Mouse (Mus musculus) urinary bladder, postnatal 25 days (tissue): ENCODE measurements around the gene Pik3ca.

Experiments
- DNase-seq: peaks from one replicate; pipeline ENCODE4 v3.0.0; 2022; ENCODE audit warnings: low spot score

Pik3ca gene

DNA sequence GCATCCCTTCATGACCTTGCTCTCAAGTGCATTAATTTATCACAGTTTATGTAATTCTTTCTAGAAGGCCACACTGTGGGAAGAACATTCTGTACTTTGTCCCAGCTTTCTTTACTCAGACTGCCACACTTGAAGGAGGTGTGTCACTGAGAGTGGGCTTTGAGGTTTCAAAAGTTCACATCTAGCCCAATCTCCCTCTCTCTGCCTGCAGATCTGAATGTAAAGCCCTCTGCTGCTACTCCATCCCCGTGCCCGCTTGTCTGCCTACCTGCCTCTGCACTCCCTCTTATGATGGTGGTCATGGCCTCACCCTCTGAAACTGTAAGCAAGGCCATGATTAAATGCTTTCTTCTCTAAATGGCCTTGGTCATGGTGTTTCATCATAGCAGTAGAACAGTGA, 102.9 kb downstream of the Pik3ca start:
- DNase-seq: no peak

DNA sequence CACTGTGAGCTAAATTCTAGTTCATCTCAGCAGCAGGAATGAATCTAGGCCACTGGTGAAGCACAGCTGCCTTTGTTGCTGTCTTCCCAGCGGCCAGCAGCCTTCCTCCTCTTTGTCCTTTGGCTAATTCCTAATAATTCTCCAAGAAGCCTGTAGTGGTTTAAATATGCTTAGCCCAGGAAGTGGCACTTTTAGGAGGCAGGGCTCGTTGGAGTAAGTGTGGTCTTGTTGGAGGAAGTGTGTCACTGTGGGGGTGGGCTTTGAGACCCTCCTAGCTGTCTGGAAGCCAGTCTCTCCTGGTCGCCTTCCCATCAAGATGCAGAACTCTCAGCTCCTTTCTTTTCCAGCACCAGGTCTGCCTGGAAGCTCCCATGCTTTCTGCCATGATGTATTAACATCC, 108.4 kb downstream of the Pik3ca start:
- no peak for DNase-seq

GRCm38 (mm10) chr3:32506366-32507225, 109.1 kb downstream of the Pik3ca start:
- DNase-seq: no peak

DNA sequence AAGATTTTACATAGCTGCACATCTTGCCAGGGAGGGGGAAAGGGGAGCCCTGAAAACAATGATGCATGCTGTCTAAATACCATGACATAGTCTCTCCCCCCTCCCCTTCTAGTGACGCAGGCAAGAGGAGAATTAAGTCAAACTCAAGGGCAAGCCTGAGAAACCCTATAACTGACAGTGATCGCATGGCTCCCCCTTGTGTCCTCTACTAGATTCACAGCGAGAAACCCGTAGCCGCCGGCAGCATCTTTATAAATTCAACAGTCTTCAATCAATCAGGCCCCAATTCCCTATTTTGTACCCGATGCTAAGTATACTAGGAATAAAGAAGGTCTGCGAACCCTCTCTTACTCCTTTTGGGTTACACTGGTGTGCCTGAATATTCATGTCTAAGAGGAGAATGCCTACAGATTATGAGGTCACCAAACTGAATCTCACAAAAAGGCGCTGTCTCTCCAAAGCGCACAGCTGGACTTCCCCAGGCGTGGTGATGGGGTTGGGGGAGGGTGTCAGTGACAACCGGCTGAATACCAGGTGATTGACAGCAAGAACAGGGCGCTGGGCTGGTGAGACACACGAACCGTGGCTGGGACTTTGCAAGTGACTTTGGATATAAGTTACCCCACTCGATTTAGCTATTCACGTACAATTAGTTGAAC, 111.3 kb downstream of the Pik3ca start:
- DNase-seq: peak; percentile 48

GRCm38 (mm10) chr3:32509496-32510374, 112.3 kb downstream of the Pik3ca start, which contains the start of gene Zfp639:
Zfp639 (plus strand) TSS chr3:32510259.
- DNase-seq: no peak

- DNase-seq: peak; percentile 98
These were observed 113.1 kb downstream of the Pik3ca start for GRCm38 (mm10) chr3:32510375-32511190.

- no peak for DNase-seq
These were observed 113.7 kb downstream of the Pik3ca start for GRCm38 (mm10) chr3:32511191-32511550.

- no peak for DNase-seq
These were observed 115.3 kb downstream of the Pik3ca start for GRCm38 (mm10) chr3:32512686-32513284.

- no peak for DNase-seq
These were observed 116.1 kb downstream of the Pik3ca start for GRCm38 (mm10) chr3:32513528-32513927.
